Mouse (Mus musculus) gastrocnemius, adult 2 months (tissue): ENCODE results near the gene Nyx. TPM values are rescaled to one million over a fixed set of nuclear protein-coding genes. Genes with fewer than 3 reads are reported as not detected.

ENCODE experiments used
- DNase-seq: peaks from one replicate; pipeline ENCODE4 v3.0.0; 2022
- H3K27ac ChIP-seq: fragments of 200-600 bp; 2 replicates; pipeline ENCODE4 v1.8.1; 2022; ENCODE audit warnings: mild to moderate bottlenecking
- H3K4me3 ChIP-seq: fragments of 200-600 bp; 2 replicates; pipeline ENCODE4 v1.8.1; 2022; ENCODE audit warnings: mild to moderate bottlenecking, moderate library complexity
- CTCF ChIP-seq: fragments of 200-600 bp; IDR thresholded peaks from 2 replicates; pipeline ENCODE4 v1.8.1; 2022; ENCODE audit warnings: antibody characterized with exemption, mild to moderate bottlenecking, moderate library complexity
- intact Hi-C: fragments of 180-260 bp; cut with DNase I; formaldehyde crosslinking; loops from one replicate; pipeline ENCODE4 v1.15.1; 2025
- total RNA-seq, 2 experiments: library from RNA; stranded (reverse); gene quantifications; 2 replicates each; pipeline ENCODE4 v1.2.3; 2021

The Nyx gene
- total RNA-seq, 2 experiments from 2014 or later, result 0.03 TPM; not detected in 1

DNA sequence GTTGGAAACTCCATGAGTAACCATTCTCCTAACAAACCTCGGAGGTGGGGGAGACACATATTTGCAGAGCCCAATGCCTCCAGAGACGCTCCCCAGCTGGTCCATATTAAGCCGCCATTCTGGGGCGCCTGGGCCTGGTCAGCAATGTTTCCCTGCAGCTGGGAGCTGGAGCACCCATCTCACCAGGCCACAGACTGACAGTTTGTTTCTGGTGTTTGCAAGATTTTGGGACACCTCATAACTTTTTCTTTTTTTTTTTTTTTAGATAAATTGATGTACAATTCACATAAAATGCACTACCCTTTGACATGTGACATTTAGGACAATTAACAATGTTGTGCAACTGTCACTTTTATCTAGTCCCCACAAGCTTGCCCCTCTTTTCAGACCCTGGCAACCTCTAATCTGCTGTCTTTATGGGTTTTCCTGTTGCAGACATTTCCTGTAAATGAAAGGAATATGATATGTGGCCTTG lies 6.9 kb downstream of the Nyx start:
- DNase-seq, result no peak
- no peak overlapping the region for H3K4me3 ChIP-seq
- TF ChIP-seq CTCF, result no peak
- intact Hi-C loops, result no loop called here
- H3K27ac ChIP-seq, result peak overlapping the region; percentile 46

DNA sequence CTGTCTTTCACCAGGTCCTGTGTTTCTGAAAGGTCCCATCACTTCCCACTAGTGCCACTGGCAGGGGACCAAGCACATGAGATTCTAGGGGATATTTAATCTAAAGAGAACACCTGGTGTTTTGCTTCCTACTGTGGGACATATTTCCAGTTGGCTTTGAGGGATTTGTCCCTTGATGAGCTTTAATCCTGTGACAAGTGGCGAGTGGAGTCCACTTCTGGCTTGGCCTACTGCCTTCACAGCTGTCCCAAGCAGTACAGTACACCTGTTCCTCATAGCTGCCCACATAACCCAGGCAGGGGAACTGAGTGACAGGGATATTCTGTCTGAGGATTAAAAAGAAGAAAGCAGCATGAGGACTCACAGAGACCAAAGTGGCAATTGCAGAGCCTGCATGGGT lies 9.5 kb downstream of the Nyx start:
- no peak overlapping the region for H3K4me3 ChIP-seq
- no peak for TF ChIP-seq CTCF
- H3K27ac ChIP-seq, result no peak overlapping the region
- DNase-seq, result no peak
- intact Hi-C loops, result no loop called here

DNA sequence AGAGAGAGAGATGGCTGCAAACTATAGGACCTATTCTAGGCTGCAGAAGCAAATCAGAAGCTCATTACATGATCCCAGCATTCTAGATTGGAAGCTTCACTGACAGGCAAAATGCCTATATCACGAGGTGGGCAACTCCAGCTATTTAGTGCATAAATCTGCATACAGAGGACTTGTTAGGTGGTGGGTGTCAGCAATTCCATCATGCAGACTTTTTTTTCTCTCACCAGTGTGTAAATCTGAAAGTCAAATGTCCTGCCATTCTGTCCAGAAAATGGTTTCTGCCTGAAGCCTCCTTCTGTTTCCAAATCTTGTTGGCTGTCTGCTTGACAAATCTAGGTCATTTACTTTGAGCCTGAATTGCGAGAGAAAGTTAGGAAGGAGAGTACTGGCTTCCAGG lies 11.7 kb downstream of the Nyx start:
- TF ChIP-seq CTCF, result no peak
- no peak overlapping the region for H3K27ac ChIP-seq
- H3K4me3 ChIP-seq, result no peak overlapping the region
- no peak for DNase-seq
- intact Hi-C loops, result no loop called here

DNA sequence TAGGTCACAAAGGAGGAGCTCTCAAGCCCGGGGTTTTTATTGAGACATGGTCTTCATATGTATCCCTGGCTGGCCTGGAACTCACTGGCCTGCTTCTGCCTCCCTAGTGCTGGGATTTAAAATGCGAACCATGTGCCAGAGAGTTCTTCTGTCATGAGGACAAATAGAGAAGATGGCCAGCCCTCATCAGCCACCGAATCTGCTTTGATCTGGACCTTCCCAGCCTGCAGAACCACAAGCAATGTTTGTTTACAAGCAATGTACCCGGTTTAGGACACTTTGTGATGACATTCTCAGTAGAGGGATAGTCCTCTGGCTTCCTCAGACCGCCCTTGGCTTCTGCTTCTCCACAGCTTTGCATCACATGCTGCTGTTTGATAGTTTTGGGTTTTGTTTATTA lies 12.4 kb downstream of the Nyx start:
- Histone ChIP-seq H3K27ac (peak overlapping the region; percentile 31; the same call in 1 of the 2 replicates), H3K4me3 (no peak overlapping the region)
- intact Hi-C loops, result no loop called here
- TF ChIP-seq CTCF, result no peak
- no peak for DNase-seq

DNA sequence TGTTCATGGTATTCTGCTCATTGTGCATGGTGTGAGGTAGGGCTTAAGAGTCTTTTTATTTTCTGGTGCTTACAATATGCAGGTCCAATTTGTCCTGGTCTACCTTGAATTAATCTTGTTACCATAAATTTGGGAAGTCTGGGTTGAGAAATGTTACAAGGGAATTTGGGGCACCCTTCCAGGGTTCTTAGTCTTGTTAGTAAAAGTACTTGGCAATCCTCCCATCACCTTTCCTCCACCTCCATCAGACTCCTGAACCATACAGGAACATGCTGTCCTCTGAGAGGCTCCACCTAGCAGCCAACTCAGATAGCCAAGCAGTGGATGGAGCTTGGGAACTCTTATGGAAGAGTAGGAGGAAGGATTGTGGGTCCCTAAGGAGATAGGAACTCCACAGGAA lies 13.7 kb downstream of the Nyx start:
- no peak for TF ChIP-seq CTCF
- intact Hi-C loops, result no loop called here
- no peak overlapping the region for H3K4me3 ChIP-seq
- H3K27ac ChIP-seq, result no peak overlapping the region
- DNase-seq, result no peak

DNA sequence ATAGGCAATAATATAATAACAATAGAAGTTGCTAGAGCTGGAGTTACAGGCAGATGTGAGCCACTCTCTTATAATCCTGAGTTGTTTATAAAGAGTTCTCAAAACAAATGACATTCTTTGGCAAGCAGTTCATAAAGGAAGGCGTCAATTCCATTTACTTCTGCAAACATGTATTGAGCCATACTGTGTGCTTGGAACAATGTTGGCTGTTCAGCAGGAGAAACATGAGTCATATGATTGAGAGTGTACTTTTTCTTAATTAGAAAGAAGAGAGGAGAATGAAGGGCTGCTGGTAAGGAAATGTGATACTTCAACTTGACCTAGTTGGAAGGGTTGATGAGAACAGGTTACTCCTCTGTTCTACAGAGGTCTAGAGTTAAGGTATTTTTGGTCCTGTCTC lies 16.7 kb downstream of the Nyx start:
- H3K4me3 ChIP-seq, result no peak overlapping the region
- TF ChIP-seq CTCF, result no peak
- intact Hi-C loops, result no loop called here
- DNase-seq, result no peak
- no peak overlapping the region; the same call in 1 of the 2 replicates for H3K27ac ChIP-seq

DNA sequence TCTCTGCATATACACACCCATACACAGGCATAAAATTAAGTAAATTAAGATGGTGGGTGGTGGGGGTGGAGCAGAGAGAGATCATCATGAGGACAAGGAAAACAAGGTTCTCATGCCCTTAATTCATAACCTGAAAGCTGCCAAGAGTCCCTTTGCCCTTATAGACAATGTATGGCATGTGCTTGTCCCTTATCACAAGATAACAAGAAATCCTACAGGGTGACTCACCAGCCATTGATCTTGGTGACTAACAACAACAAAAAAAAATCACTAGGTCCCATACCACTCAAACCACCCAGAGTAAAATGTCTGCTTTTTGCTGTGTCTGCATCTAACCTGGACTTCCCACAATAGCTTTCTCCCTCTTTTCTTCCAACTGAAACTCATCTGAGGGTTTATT lies 18.5 kb downstream of the Nyx start:
- DNase-seq, result no peak
- no peak for TF ChIP-seq CTCF

DNA sequence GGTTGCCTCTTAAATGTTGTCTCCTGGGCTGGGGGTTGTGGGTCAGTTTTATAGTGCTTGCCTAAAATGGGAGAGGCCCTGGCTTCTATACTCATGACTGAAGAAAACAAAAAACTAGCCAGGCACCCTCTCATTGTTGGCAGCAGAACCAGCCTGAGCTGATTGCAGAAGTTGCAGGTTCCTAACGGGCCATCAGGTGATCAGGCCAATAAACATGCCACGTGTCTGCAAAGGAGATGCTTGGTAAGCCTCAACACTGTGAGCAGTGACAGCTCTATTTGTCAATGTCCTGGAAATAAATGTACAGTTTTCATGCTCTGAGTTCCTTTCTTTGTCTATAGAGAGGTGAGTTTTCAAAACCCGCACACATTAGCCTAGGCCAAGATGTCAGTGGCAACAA lies 23.1 kb downstream of the Nyx start:
- intact Hi-C loops, result no loop called here
- no peak for DNase-seq
- Histone ChIP-seq H3K27ac (no peak overlapping the region), H3K4me3 (no peak overlapping the region)
- no peak for TF ChIP-seq CTCF

More for the DNA sequence above, 18.5 kb downstream of the Nyx start:
- Histone ChIP-seq H3K4me3 (no peak overlapping the region), H3K27ac (no peak overlapping the region)
- intact Hi-C loops, result no loop called here

DNA sequence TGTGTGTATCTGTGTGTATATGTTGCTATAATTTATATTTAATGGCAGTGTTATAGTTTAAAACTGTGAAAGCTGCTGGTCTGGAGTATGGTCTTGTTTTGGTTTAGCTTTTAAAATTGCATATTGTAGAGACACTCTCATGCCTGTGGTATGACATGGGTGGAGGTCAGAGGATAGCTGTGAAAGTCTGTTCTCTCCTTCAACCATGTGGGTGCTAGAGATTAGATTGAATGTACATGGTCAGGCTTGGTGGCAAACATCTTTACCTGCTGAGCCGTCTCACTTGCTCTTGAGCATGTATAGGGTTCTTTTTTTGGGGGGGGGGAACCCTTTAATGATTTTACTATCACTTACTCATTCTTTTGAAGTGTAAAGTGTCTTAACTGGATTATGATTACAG lies 23.9 kb downstream of the Nyx start:
- no peak overlapping the region for H3K27ac ChIP-seq
- DNase-seq, result no peak
- H3K4me3 ChIP-seq, result no peak overlapping the region
- intact Hi-C loops, result no loop called here
- no peak for TF ChIP-seq CTCF

DNA sequence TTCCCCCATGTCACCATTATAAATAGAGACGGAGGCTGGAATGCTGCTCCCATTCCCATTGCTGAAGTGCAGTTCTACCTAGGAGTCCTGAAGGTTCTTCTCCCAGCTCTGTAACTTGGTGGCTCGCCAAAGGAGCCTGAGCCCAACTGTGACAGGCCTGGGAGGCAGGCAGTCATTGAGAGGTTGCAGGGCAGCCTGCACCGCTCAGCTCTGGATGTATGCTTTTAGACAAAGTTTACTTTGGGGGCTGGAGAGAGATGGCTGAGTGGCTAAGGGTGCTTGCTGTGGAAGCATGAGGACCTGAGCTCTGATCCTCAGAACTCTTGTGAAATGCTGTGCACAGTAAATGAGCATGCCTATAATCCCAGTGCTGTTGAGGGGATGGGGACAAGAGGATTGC lies 25.0 kb downstream of the Nyx start:
- intact Hi-C loops, result no loop called here
- no peak for DNase-seq
- no peak overlapping the region for H3K27ac ChIP-seq
- H3K4me3 ChIP-seq, result no peak overlapping the region
- no peak for TF ChIP-seq CTCF

DNA sequence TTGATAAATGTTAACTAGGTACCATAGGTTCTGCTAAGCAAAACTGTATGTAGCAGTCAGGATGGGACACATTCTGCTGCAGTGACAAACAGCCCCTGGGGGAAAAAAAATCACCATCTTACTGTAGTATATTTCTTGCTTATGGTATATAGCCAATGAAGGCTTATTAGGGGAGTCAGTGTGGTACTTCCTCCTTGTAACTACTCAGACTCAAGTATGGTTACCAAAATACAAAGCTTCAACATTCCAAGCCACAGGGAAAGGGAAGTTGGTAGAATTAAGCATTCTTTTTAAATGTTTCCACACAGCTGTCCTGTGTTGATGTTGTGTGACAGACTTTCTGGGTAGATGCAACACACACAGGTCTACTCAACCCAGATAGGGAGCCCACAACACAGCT lies 27.0 kb downstream of the Nyx start:
- no peak for TF ChIP-seq CTCF
- H3K27ac ChIP-seq, result no peak overlapping the region
- DNase-seq, result no peak
- intact Hi-C loops, result no loop called here
- no peak overlapping the region for H3K4me3 ChIP-seq

DNA sequence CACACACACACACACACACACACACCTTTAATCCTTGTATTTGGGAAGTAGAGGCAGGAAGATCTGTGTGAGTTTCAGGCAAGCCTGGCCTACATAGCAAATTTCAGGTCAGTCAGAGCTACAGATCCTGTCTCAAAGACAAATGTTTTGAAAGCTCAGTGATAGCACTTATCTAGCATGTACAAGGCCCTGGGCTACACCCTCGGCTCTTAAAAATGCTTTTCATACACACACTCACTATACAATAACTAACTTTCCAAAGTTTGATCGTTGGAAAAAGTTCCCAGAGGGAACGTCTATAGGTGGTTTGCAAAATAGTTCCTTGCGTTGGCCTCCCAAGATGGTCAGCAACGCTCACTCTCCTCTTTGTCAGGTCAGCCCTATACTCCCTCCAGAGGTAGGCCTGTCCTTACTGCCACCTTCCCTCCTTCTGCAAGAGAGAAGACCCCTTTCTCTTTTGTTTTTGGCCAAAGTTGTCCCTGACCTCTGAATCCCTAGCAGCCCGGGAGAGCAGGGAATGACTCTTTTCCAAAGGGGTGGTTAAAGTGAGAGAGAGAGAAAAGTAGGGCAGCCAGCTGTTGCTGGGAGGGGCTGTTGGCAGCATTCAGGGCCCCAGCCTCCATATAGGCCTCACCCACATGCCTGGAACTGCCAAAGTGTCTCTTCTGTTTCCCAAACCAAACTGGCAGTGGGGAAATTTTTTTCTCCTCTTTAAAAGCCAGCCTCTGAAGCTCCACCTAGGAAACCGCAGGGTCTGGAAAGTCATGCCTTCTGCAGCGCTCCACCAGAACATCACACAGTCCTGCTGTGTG lies 29.2 kb downstream of the Nyx start:
- TF ChIP-seq CTCF, result no peak
- peak; percentile 63 for DNase-seq
- H3K27ac ChIP-seq, result peak overlapping the region; percentile 69
- intact Hi-C loops, result no loop called here
- H3K4me3 ChIP-seq, result peak overlapping the region; percentile 4

DNA sequence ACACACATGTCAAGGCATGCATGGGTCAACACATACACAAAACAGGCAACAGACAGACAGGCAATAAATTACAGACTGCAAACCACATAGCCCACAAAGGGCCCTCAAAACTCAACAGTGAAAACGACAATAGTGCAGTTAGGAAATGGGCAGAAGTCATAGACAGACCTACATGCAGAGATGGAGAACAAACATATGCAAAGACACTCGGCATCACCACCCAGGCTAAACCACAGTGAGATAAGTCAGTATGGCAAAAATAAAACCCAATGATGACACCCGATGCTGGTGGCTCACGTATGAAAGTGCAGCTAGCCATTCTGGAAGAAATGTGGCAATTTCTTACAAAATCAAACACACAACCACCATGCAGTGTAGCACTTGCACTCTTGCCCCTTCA lies 34.4 kb downstream of the Nyx start:
- DNase-seq, result no peak
- no peak overlapping the region for H3K27ac ChIP-seq
- no peak for TF ChIP-seq CTCF
- H3K4me3 ChIP-seq, result no peak overlapping the region
- intact Hi-C loops, result no loop called here

DNA sequence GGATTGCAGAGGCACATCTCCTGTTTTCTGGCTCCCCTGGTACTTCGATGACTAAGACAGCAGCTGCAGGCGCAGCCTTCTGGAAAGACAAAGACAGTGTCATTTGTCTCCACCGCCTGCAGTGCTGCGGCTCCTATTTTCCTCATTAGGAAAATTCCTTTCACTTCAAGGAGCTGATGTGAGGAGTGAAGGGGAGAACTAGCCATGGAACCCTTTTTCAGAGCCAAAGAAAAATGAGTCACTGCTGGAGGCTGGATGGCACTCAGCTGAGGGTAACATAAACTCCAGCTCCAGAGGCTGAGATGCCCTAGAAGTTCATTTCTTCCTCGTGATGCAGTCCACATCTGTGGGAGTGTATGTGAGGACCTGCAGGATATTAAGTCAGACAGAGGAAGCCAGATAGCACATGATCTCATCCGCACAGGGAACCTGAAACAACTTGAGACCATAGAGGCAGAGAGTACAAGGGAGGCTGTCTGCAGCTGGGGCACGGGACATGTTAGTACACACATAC lies 37.0 kb downstream of the Nyx start:
- peak overlapping the region; percentile 78 for H3K27ac ChIP-seq
- TF ChIP-seq CTCF, result no peak
- DNase-seq, result peak; percentile 31
- H3K4me3 ChIP-seq, result no peak overlapping the region
- intact Hi-C loops, result no loop called here
